Mouse (Mus musculus) hindbrain, embryonic 13.5 days (tissue): ENCODE results near the gene Vil1. TPM values are rescaled to one million over a fixed set of nuclear protein-coding genes. Genes with fewer than 3 reads are reported as not detected.

Experiments used
- ATAC-seq: fragments of 200-750 bp; cut with Nextera tagmentation; 2 replicates; pipeline ENCODE4 v1.8.0; 2017; ENCODE audit warnings: moderate TSS enrichment; ENCODE audit not compliant: low FRiP score
- H3K27ac ChIP-seq: fragments of 300-500 bp; sonication (generic); 2 replicates; pipeline ENCODE4 v1.5.1; 2015; ENCODE audit warnings: inconsistent platforms, mild to moderate bottlenecking, moderate library complexity
- H3K27me3 ChIP-seq: fragments of 300-500 bp; sonication (generic); 2 replicates; pipeline ENCODE4 v1.6.1; 2015; ENCODE audit warnings: mild to moderate bottlenecking, inconsistent platforms
- H3K36me3 ChIP-seq: fragments of 300-500 bp; sonication (generic); 2 replicates; pipeline ENCODE4 v1.6.1; 2015; ENCODE audit warnings: mild to moderate bottlenecking, inconsistent platforms
- H3K4me1 ChIP-seq: fragments of 300-500 bp; sonication (generic); replicated peaks from 2 replicates; pipeline ENCODE4 v1.6.1; 2015; ENCODE audit warnings: inconsistent platforms
- H3K4me2 ChIP-seq: fragments of 300-500 bp; sonication (generic); 2 replicates; pipeline ENCODE4 v1.6.1; 2015; ENCODE audit warnings: inconsistent platforms, mild to moderate bottlenecking, moderate library complexity
- H3K4me3 ChIP-seq: fragments of 300-500 bp; sonication (generic); 2 replicates; pipeline ENCODE4 v1.5.1; 2015; ENCODE audit warnings: mild to moderate bottlenecking, inconsistent platforms
- H3K9ac ChIP-seq: fragments of 300-500 bp; sonication (generic); 2 replicates; pipeline ENCODE4 v1.6.1; 2015; ENCODE audit warnings: mild to moderate bottlenecking, inconsistent platforms
- H3K9me3 ChIP-seq: fragments of 300-500 bp; sonication (generic); 2 replicates; pipeline ENCODE4 v1.6.1; 2016; ENCODE audit warnings: inconsistent platforms
- WGBS: fragments of 180-500 bp; shearing (Covaris S2); methylation state at CpG from one replicate; pipeline ENCODE4 v1.1.7; 2015; 5-methylcytosine and 5-hydroxymethylcytosine counted together
- polyA plus RNA-seq: library from polyadenylated mRNA; unstranded; fragments of >200 nt; fragmentation: Nextera tagmentation; extraction: Ambion mirVana; gene quantifications from 2 replicates; pipeline ENCODE4 v1.2.1, GENCODE M21; 2015

Gene Vil1
- polyA plus RNA-seq, 1 experiment from 2014 or later = 0.16 TPM

DNA sequence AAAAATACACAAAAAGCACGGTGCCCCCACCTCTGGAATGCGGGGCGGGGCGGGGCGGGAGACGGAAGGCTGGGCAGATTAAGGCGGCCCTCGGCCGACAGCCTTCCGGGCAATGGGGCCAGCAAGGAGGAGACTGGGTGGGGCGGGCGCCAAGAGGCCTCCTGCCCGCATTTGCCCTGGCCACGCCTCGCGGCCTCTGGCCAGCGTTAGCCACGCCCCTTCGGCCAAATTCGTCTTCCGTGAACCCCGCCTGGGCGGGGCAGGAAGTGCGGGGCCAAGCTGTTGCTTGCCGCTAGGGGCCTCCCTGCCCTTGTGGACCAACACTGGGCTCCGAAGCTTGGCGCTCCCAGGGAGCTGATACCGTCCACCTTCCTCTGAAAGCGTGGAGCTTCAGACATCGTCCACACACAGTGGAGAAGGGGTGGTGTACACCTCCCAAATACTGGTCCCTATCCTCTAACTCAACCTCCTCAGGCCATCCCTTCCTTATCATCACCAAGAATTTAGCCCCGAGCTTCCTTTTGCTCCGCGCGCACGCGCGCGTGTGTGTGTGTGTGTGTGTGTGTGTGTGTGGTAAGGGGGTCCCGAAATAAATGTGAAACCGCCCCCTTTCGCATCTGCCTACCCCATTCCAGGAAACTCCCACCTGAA lies 11.8 kb upstream of the Vil1 start:
- peak overlapping the region; percentile 69 for H3K4me2 ChIP-seq
- H3K9ac ChIP-seq = peak overlapping the region; percentile 67
- peak; percentile 84 for ATAC-seq
- H3K4me3 ChIP-seq = peak overlapping the region; percentile 43
- no peaks in the 10 kb centered on the region for H3K9me3 ChIP-seq
- H3K27me3 ChIP-seq = no peaks in the 10 kb centered on the region
- H3K36me3 ChIP-seq = peaks cover 18% of the 10 kb centered on the region
- H3K4me1 ChIP-seq = peaks cover 25% of the 10 kb centered on the region
- H3K27ac ChIP-seq = 0 out of 2 replicates have a peak overlapping the region, but pooled peaks have one; percentile 19
- WGBS = under 1% methylated on average over 41 of the region's 41 CpGs

DNA sequence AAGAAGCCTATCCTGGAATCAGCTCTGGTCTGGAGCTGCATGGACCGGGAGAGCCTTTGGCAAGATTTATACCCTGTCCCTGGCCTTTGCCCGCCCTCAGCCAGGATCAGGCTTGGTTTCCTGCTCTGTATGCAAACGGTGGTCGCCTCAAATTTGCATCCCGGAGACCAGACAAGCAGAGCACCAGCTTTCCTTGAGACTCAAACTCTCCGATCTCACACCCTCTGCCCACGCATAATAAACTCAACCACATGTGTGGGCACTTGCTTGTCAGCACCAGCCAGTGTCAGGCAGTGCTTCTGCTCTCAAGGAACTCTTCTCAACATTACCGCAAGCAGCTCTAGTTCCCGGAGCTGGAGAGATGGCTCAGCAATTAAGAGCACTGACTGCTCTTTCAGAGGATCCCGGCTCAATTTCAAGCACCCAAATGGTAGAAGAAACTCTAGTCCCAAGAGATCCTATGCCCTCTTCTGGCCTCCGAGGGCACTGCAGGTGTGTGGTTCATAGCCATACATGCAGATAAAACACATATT lies 11.2 kb upstream of the Vil1 start:
- Histone ChIP-seq H3K4me3 (peak overlapping the region; percentile 43), H3K36me3 (peaks cover 18% of the 10 kb centered on the region), H3K4me2 (peak overlapping the region; percentile 69), H3K4me1 (peaks cover 19% of the 10 kb centered on the region), H3K9me3 (no peaks in the 10 kb centered on the region), H3K27me3 (no peaks in the 10 kb centered on the region), H3K27ac (0 out of 2 replicates have a peak overlapping the region, but pooled peaks have one; percentile 19), H3K9ac (peak overlapping the region; percentile 67)
- peak; percentile 11; the same call in 1 of the 2 replicates for ATAC-seq
- 4% methylated on average over 11 of the region's 11 CpGs for WGBS

DNA sequence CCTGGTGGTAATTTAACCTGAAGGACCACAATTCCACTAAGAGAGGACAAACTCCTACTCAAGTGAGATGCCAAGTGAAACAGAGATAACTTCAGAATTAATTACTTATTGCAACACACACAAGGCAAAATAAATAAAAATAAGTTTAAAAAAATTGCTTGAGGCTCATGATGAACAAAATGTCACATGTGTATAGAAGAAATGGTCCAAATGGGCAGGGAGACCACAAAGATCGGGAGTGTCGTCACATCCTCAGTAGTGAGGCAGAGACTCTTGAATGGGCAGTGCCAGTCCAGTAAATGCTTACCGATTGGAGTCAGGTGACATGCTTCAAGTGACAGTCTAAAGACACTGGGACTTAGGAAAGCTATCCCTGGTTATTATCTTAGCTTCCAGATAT lies 8.6 kb upstream of the Vil1 start:
- no peaks in the 10 kb centered on the region for H3K36me3 ChIP-seq
- H3K9ac ChIP-seq = no peak overlapping the region
- peaks cover 10% of the 10 kb centered on the region; the same call in 1 of the 2 replicates for H3K4me1 ChIP-seq
- H3K27me3 ChIP-seq = no peaks in the 10 kb centered on the region
- WGBS = 85% methylated on average over 3 of the region's 3 CpGs
- no peak overlapping the region for H3K27ac ChIP-seq
- ATAC-seq = no peak
- H3K4me2 ChIP-seq = no peak overlapping the region
- H3K4me3 ChIP-seq = no peak overlapping the region
- no peaks in the 10 kb centered on the region for H3K9me3 ChIP-seq

DNA sequence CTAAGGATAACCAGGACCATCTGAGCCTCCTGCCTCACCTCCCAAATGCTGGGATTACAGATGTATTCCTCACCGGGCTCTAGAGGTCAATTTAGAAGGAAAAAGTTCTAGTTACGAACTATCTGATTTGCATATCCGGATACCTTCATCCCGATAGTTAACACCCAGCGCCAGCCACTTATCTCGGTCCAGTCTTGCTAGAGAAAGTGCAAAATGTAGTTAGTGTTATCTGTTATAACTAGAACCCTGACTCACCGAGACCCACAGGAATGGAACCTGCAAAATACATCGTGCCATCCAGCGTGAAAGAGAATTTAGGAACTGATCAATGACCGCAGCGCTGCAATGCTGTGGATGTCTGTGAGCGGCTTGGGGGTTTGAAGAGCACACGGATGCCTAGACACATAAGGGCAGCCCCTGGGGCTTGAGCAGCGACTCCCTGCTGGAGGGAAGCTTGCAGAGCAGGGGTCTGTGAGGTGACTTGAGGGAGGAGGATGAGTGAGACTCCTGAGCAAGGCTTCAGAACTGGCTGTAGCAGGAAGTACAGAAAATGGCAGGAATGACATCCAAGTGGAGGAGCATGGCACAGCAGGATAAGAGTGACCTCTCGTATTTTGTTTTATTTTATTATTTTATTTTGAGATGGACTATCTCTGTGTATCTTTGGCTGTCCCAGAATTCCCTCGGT lies 8.0 kb upstream of the Vil1 start:
- no peak overlapping the region for H3K4me2 ChIP-seq
- peaks cover 10% of the 10 kb centered on the region; the same call in 1 of the 2 replicates for H3K4me1 ChIP-seq
- no peaks in the 10 kb centered on the region for H3K27me3 ChIP-seq
- WGBS = 61% methylated on average over 16 of the region's 16 CpGs
- ATAC-seq = no peak
- 0 out of 2 replicates have a peak overlapping the region, but pooled peaks have one; percentile 40 for H3K9ac ChIP-seq
- H3K36me3 ChIP-seq = no peaks in the 10 kb centered on the region
- H3K4me3 ChIP-seq = no peak overlapping the region
- no peak overlapping the region for H3K27ac ChIP-seq
- no peaks in the 10 kb centered on the region for H3K9me3 ChIP-seq

DNA sequence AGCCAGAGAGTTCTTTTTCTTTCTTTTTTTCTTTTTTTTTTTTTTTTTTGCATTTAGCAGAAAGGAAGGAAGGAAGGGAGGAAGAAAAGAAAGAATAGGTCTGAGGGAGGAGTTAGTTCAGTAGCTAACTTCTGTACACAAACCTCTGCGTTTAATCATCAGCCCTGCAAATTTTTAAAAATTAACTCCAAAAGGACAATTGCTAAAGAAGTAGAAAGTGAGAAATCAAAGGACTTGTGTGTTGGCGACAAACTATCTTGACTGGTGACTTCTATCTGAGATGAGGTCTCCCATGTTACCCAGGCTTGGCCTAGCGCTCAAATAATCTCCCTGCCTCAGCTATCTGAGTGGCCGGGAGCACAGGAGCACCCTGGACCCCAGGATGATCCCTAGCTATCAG lies 5.0 kb upstream of the Vil1 start:
- ATAC-seq = no peak
- Histone ChIP-seq H3K4me2 (no peak overlapping the region), H3K9ac (no peak overlapping the region), H3K36me3 (no peaks in the 10 kb centered on the region), H3K9me3 (no peaks in the 10 kb centered on the region), H3K4me3 (no peak overlapping the region), H3K4me1 (no peaks in the 10 kb centered on the region), H3K27ac (no peak overlapping the region), H3K27me3 (no peaks in the 10 kb centered on the region)
- 91% methylated on average over 4 of the region's 4 CpGs for WGBS

- Histone ChIP-seq H3K27me3 (no peaks in the 10 kb centered on the region), H3K4me3 (no peak overlapping the region), H3K27ac (no peak overlapping the region), H3K4me1 (no peaks in the 10 kb centered on the region), H3K9ac (no peak overlapping the region), H3K9me3 (no peaks in the 10 kb centered on the region), H3K4me2 (no peak overlapping the region), H3K36me3 (no peaks in the 10 kb centered on the region)
- WGBS = 62% methylated on average over 2 of the region's 2 CpGs
- ATAC-seq = no peak
Observed at GRCm38 (mm10) chr1:74411753-74412325, 2.7 kb downstream of the Vil1 start.

- H3K4me1 ChIP-seq = no peaks in the 10 kb centered on the region
- no peaks in the 10 kb centered on the region for H3K27me3 ChIP-seq
- no peak overlapping the region for H3K9ac ChIP-seq
- no peak overlapping the region for H3K4me3 ChIP-seq
- no peaks in the 10 kb centered on the region for H3K36me3 ChIP-seq
- H3K9me3 ChIP-seq = no peaks in the 10 kb centered on the region
- no peak overlapping the region for H3K27ac ChIP-seq
- ATAC-seq = no peak
- no peak overlapping the region for H3K4me2 ChIP-seq
- 83% methylated on average over 8 of the region's 8 CpGs for WGBS
Observed at GRCm38 (mm10) chr1:74412711-74413110, 3.5 kb downstream of the Vil1 start.

DNA sequence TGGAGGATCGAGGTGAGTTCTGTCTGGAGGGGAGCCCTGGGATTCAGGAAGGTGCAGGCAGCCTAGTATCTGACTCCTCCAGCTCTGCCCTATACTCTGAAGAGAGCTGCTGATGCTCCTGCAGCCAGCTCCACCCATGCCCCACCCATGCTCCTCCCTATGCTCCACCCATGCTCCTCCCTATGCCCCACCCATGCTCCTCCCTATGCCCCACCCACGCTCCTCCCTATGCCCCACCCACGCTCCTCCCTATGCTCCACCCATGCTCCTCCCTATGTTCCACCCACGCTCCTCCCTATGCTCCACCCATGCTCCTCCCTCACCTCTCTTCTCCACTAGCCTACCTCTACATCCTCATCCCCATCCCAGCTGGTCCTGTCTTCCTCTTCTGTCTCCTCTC lies 6.0 kb downstream of the Vil1 start:
- Histone ChIP-seq H3K4me3 (no peak overlapping the region), H3K4me1 (0 out of 2 replicates have a peak, but pooled peaks cover 5% of the 10 kb centered on the region), H3K36me3 (no peaks in the 10 kb centered on the region), H3K4me2 (no peak overlapping the region), H3K9me3 (no peaks in the 10 kb centered on the region), H3K27me3 (no peaks in the 10 kb centered on the region), H3K27ac (no peak overlapping the region), H3K9ac (no peak overlapping the region)
- WGBS = 49% methylated on average over 4 of the region's 4 CpGs
- no peak for ATAC-seq

DNA sequence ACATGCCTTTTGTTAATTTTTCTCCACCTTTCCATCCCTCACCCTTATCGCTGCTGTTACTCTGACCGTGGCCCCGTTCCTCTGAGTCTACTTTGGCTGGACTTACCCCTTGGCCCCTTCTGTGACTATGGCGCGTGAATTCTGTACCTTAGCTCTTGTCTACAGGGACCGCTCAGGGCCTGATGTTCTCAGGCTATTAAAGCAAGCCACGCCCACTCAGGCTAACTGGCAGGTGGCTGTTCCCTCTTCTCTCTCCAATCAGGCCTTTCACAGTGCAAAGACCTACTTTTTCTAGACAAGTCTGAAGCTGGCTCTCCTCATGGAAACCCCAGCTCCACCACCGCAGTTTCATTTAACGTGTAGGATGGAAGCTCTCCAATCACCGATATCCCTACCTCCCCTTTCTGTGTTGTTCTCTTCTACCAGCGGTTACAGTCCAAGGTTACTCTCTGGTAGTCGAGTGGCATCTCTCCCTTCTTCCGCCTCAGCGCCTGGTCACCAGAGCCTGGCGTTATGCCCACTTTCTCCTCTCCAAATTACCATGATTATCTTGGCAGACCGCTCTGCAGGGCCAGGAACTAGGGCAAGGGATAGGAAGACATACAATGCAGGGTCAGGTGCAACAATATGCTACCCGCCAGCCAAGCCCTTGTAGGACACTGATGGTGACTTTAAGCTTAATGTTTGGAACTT lies 9.7 kb downstream of the Vil1 start:
- no peak overlapping the region for H3K27ac ChIP-seq
- H3K4me3 ChIP-seq = no peak overlapping the region
- no peak overlapping the region for H3K4me2 ChIP-seq
- no peaks in the 10 kb centered on the region for H3K27me3 ChIP-seq
- no peak overlapping the region for H3K9ac ChIP-seq
- H3K9me3 ChIP-seq = no peaks in the 10 kb centered on the region
- H3K36me3 ChIP-seq = no peaks in the 10 kb centered on the region
- no peak for ATAC-seq
- 80% methylated on average over 17 of the region's 17 CpGs for WGBS
- H3K4me1 ChIP-seq = peaks cover 11% of the 10 kb centered on the region; the same call in 1 of the 2 replicates

- H3K36me3 ChIP-seq = no peaks in the 10 kb centered on the region
- no peak for ATAC-seq
- H3K4me3 ChIP-seq = no peak overlapping the region
- H3K4me1 ChIP-seq = peaks cover 11% of the 10 kb centered on the region; the same call in 1 of the 2 replicates
- no peak overlapping the region for H3K27ac ChIP-seq
- no peak overlapping the region for H3K9ac ChIP-seq
- H3K9me3 ChIP-seq = no peaks in the 10 kb centered on the region
- H3K4me2 ChIP-seq = no peak overlapping the region
- WGBS = 83% methylated on average over 9 of the region's 9 CpGs
- H3K27me3 ChIP-seq = no peaks in the 10 kb centered on the region
Observed at GRCm38 (mm10) chr1:74419440-74419794, 10.2 kb downstream of the Vil1 start.

GRCm38 (mm10) chr1:74423147-74423546 lies 14.0 kb downstream of the Vil1 start:
- 24% methylated on average over 8 of the region's 8 CpGs for WGBS
- H3K36me3 ChIP-seq = no peaks in the 10 kb centered on the region
- peaks cover 11% of the 10 kb centered on the region; the same call in 1 of the 2 replicates for H3K4me1 ChIP-seq
- H3K27ac ChIP-seq = no peak overlapping the region
- no peak overlapping the region for H3K4me2 ChIP-seq
- H3K9ac ChIP-seq = no peak overlapping the region
- no peaks in the 10 kb centered on the region for H3K9me3 ChIP-seq
- H3K4me3 ChIP-seq = no peak overlapping the region
- ATAC-seq = no peak
- no peaks in the 10 kb centered on the region for H3K27me3 ChIP-seq

DNA sequence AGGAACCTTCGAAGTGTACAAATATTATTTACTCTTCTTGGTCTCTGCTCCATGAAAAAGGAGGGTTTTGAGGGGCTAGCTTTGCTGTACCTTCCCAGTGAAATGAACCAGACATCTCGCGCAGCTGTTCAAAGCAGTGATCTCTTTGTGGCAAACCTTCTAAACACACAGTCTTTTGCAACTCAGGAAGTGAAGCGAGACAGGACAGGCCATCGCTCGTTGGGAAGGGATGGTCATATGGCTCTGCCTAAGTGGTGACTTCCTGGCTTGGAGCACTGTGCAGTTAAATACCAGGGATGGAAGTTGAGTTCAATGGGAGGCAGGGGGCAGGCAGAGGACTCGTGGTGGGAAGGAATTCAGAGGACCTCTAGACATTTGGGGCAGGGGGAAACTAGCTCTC lies 16.7 kb downstream of the Vil1 start:
- peaks cover 6% of the 10 kb centered on the region; the same call in 1 of the 2 replicates for H3K4me1 ChIP-seq
- ATAC-seq = no peak
- 77% methylated on average over 7 of the region's 7 CpGs for WGBS
- no peaks in the 10 kb centered on the region for H3K9me3 ChIP-seq
- H3K36me3 ChIP-seq = no peaks in the 10 kb centered on the region
- H3K9ac ChIP-seq = no peak overlapping the region
- no peak overlapping the region for H3K27ac ChIP-seq
- no peak overlapping the region for H3K4me2 ChIP-seq
- H3K27me3 ChIP-seq = no peaks in the 10 kb centered on the region
- no peak overlapping the region for H3K4me3 ChIP-seq
